Mouse (Mus musculus): ENCODE results near the gene Dnah6.

- TF ChIP-seq EP300 (optimal IDR thresholded peaks at IDR 0.05) (no peak), CTCF (IDR thresholded peaks at IDR 0.05; ENCODE audit: low read depth) (peak; percentile 70)
Measured at GRCm38 (mm10) chr6:73227376-73228158, 6.1 kb upstream of the Dnah6 start.
